Mouse (Mus musculus) large intestine, adult 2 months (tissue): ENCODE measurements around the gene Rps19. TPM values are rescaled to one million over a fixed set of nuclear protein-coding genes. Genes with fewer than 3 reads are reported as not detected.
"Not testable (repeated sequence)": the region's sequence is repeated elsewhere in the genome, so short reads cannot be mapped to it uniquely, and the experiment has no call there.

Experiments used
- DNase-seq: peaks from one replicate; pipeline ENCODE4 v3.0.0-alpha.2; 2012; ENCODE audit warnings: low read depth, low spot score
- WGBS: fragments of 180-500 bp; shearing (Covaris S2); methylation state at CpG from one replicate; pipeline ENCODE4 v1.1.7; 2018; 5-methylcytosine and 5-hydroxymethylcytosine counted together
- polyA plus RNA-seq: library from polyadenylated mRNA; depleted of rRNA; stranded (reverse); fragments of >200 nt; gene quantifications from 2 replicates; pipeline ENCODE4 v1.2.3, GENCODE M21; 2012

Rps19 gene
- polyA plus RNA-seq, 1 experiment = 648 TPM

DNA sequence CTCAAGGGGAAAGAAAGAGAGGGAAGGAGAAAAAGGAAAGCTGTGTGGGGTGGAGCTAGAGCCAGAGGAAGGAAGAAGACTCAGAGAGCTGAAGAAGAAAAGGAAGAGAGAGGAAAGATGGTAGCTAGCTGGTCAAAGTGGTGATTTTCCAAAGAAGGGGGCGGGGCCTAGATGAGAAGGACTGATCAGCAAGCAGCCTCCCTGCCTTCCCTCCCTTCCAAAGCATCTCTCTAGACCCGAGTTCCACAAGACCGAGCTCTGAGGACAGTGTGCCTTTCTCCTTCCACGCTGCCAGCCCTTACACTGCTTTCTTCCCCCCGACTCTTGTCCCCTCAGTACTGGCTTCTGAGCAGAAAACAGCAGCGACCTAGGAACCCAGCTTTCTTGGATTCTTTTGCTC lies 20.0 kb upstream of the Rps19 start:
- DNase-seq = no peak
- 30% methylated on average over 6 of the region's 6 CpGs for WGBS

DNA sequence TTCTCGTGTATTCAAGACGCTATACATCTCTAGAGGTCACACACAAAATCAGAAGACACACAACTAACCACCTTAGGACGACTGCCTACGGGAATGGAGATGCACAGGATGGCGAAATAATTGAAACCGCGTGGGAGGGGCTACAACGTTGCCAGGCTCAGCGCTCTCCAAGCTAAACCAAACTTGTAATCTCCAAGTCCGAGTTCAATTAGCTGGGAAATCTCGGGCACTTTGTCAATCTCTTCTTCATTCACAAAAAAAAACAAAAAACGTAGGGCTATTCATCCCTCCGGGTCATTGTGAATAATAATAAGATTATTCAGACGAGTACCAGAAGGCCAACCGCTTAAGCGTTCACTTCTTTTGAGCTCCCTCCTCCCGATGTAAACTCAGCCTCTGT lies 15.1 kb upstream of the Rps19 start:
- 65% methylated on average over 17 of the region's 17 CpGs for WGBS
- no peak for DNase-seq

DNA sequence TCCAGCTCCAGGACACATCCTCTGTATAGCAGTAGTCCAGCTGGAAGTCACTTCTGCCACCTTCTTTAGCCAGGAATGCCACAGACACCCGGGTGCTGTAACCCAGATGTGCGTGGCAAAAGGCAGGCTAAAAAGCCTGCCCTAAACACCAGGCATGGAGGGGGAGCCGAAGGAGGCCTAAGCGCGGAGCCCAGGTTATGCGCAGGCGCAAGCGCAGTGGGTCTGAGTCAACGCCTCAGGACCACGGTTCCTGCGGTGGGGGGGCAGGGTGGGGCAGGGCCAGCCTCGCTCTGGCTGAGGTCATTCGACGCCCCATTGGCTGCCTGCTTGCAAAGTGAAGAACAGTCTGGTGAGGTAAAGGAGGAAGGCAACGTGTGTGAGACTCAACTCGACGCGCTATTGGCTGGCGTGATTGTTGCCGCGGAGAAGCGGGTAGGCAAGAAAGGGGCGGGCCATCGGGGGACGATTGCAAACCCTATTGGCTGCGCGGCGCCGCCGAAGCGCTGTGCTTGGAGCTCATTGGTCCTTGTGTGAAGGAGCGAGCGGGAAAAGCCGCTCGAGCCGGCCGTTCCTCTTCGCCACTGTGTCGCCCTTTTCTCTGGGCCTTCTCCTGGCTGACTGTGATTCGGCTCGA lies 14.5 kb upstream of the Rps19 start, which contains the start of the genes Lypd4 and Dmrtc2:
Gene Lypd4 (minus strand): TSS at position 410 of the 634 bp plus-strand sequence.
Gene Dmrtc2 (plus strand): TSS at position 526 of the 634 bp plus-strand sequence.
- DNase-seq = no peak
- WGBS = 62% methylated on average over 41 of the region's 41 CpGs

DNA sequence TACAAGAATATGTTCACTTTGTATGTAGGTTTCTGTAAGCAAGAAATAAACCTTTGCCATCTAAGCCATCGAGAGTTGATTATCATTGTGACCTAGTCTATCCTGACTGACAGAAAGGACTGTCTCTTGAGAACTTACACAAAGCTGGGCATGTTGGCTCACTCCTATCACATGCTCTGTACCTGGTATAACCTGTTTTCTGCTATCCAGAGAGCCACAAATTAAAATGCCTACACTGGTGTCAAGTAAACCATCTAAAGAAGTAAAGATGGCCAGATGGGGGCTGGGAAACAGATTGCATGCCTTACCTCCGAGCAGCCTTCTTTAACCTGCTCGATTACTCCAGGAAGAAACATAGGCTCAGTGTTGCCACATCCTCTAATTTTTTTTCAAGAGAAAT lies 6.6 kb upstream of the Rps19 start:
- DNase-seq = no peak
- 66% methylated on average over 3 of the region's 3 CpGs for WGBS

DNA sequence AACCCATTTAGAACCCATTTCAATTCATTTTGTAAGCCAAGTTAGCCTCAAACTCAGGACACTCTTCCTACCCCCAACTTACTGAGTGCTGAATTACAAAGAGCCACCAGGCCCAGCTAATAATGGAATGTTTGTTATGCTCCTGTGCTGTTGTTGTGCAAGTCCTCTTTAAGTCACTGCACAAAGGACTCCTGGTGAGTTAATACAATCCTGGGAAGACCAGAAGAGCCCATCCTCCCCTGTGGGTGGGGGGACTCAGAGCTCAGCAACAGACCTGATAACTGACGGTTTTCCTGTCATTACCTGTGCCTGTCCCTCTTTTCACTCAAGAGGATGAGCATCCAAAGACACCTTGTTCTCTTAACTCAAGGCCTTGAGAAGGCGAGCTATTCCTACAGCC lies 4.6 kb upstream of the Rps19 start:
- 65% methylated on average over 2 of the region's 2 CpGs for WGBS
- no peak for DNase-seq

DNA sequence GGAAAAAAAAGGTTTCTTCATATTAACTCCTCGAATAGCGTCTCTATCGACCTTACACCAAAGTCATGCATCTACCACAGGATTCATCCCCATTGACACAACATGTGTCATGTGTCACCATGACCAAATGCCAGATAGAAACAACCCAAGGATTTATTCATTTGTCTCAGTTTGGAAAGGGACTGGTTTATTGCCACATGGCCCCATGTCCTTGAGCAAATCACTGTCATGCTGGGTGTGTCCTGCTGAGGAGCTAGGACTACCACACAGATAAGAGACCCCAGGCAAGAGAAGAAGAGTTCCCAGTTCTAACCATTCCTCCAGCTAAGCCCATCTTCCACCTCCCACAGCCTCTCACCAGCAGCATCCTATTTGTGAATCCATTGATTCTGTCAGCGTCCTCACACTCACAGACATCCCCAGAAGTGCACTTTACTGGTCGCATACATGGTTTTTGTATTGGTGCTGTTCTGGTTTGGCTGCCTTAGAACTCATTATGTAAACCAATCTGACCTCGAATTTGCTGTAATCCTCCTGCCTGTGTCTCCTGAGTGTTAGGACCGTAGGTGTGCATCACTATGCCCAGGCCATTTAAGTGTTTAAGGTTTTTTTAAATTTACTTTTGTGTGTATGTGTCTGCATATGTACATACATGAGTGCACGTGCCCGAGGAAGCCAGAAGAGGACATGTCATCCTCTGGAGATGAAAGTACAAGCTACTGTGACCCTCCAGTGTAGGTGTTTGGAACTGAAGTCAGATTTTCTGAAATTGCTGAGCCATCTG lies 1.6 kb upstream of the Rps19 start:
- DNase-seq = no peak
- 89% methylated on average over 9 of the region's 9 CpGs for WGBS

DNA sequence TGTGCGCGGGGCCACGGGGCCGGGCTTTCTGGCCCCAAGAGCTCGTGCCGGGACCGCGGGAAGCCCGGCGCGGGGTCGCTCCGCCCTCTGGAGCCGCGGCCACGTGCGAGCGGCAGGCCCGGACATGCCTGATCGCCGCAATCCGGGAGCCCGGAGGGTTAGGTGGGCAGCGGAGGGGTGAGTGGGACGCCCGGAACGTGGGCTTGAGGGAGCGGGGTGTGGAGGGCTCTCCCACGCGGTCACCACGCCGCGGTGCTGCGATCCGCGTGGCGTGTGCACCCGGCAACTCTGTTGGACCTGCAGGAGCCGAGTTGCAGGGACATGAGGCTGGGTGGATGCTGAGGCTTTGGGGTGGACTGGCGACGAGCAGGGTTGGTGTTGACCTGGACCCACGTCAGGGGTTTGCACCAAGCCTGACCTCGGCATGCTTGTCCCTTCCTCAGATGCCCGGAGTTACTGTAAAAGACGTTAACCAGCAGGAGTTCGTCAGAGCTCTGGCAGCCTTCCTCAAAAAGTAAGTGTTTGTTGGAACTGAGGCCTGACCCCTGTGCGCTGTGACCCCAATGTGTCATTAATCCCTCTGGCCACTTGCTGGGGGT lies 621 bp downstream of the Rps19 start:
- under 1% methylated on average over 47 of the region's 47 CpGs for WGBS
- DNase-seq = no peak

DNA sequence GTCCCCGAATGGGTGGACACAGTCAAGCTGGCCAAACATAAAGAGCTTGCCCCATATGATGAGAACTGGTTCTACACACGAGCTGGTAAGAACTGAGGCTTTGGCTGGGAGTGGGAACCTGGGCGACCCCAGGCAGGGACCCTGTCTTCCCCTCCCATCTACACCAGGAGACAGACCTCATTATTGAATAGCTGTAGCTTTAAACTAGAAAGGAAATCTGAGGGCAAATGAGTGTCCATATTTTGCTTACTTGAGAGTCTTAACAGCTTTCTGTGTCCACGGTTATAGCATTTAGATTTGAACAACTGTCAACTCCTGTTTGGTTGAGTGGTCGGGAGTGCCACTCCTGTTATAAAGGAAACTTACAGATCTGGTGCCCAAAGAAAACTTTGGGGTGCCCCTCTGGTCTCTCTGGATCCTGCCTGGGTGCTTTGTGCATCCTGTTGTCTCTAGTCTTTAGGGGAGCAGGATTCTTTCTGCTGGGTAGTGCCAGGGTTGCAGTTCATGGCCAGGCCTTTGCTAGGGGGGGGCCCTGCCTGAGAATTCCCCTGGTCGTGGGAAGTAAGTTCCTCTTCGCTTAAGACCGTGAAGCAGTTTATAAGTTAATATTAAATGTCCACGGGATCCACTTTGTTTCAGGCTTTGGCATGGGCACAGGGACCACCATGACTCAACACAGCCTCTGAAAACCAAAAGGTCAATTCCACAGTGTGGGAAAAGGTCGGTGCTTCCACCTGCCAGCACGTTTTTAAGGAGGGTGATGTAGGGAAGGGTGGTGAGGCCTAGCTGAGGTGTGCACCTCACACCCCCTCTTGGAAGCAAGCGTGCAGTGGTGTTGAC lies 1.5 kb downstream of the Rps19 start:
- DNase-seq = no peak
- WGBS = 8% methylated on average over 12 of the region's 12 CpGs

DNA sequence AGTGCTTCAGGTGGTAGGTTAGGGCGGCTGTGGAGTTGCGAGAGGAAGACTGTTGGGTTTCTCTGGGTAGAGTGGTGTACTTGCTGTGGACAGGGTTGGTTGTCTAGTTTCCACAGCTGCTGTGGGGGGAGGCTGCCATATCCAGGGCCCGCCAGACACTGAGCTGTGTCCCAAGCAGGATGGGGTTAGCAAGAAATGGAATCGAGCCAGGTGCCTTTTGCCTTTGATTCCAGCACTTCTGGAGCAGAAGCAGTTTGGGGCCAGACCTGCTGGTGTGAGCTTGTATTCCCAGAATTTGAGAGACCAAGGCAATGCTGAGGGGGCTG lies 2.1 kb downstream of the Rps19 start:
- no peak for DNase-seq

DNA sequence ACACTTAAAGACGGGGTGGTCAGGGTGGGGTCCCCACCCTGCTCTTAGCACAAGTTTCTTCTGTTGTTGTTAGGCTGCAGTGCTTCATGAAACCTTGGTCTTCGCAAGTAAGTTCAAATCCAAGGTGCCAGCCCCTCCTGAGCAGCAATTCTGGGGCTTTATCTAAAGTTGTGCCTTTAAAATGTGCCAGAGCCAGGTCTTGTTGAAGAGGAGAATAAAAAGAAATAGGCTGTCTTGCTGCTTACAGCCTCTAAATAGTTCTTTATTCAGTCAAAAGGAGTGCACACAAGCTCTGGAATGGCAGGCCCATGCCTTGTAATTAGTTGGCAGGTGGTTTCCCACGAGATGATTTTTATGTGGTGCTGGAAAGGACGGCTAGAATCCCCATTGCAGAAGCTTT lies 2.9 kb downstream of the Rps19 start:
- 44% methylated on average over 4 of the region's 4 CpGs for WGBS
- DNase-seq = no peak

More for the DNA sequence above, 2.1 kb downstream of the Rps19 start:
- WGBS = 20% methylated on average over 4 of the region's 4 CpGs

DNA sequence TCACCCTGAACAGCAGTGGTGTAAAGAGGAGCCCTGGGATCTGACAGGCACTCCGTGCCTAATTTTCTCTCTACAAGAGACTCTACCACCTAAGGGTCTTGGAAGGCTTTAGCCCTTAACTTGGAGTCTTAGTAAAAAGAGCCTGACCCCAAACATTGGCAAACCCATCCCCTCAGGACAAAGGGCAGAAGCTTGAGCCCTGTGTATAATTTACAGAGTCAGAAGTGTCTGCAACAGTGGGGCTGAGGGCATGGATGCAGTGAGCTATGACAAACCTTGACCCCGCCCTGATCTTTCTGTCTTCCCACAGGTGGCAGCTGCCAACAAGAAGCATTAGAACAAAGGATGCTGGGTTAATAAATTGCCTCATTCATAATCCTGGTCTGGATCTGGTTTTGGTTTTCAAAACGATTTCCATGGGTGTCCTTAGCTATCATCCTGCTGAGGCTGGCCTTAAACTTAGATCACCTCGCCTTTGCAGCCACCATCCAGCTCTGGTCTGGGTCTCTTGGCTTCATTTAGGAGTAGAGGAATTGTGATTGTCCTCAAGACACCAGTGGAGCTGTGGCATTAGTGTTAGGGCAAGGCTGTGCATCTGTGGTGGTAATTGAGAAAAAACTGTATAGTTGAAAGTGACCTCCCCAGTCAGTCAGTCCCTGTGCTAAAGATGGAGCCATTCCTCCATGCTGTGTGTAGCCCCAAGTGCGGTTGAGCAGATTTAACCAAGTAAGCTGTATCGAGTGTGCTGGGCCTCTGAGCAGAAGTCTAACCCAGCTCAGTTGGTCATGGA lies 5.5 kb downstream of the Rps19 start:
- no peak for DNase-seq
- WGBS = 70% methylated on average over 6 of the region's 6 CpGs

DNA sequence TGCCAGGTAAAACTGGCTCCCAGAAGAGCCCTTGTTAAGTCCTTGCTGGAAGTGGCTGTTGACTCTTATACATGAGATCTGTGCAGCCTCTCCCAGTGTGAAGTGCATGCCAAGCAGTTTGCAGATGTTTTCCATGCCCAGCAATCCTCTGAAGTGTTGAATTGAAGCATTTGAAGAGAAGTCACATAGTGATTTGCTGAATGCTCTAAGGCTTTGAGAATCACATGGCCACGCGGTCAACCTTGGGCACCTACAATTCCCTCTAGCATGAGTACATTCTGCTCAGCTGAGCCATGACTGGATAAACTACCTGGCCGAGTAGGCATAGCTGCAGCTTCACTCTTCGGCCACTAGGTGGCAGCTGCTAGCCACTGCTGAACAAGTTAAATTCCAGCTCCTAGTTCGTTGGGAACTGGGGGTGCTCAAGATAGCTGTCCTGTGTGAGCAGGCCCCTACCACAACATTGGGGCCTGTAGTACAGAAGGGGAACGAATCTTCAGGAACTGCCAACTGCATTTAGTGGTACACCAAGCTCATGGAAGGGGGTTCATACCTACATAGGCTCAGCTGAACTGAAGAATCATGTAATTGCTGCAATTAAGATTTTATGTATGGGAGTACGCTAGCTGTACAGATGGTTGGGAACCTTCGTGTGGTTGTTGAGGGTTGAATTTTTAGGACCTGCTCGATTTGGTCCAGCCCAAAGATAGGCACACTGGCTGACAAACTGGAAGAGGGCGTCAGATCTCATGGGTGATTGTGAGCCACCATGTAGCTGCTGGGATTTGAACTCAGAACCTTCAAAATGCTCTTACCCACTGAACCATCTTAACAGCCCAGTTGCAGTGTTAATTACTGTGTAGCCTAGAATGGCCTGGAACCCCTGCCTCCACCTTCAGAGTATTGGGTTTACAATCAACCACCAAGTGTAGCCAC lies 6.4 kb downstream of the Rps19 start:
- DNase-seq = peak; percentile 59
- 20% methylated on average over 10 of the region's 10 CpGs for WGBS

DNA sequence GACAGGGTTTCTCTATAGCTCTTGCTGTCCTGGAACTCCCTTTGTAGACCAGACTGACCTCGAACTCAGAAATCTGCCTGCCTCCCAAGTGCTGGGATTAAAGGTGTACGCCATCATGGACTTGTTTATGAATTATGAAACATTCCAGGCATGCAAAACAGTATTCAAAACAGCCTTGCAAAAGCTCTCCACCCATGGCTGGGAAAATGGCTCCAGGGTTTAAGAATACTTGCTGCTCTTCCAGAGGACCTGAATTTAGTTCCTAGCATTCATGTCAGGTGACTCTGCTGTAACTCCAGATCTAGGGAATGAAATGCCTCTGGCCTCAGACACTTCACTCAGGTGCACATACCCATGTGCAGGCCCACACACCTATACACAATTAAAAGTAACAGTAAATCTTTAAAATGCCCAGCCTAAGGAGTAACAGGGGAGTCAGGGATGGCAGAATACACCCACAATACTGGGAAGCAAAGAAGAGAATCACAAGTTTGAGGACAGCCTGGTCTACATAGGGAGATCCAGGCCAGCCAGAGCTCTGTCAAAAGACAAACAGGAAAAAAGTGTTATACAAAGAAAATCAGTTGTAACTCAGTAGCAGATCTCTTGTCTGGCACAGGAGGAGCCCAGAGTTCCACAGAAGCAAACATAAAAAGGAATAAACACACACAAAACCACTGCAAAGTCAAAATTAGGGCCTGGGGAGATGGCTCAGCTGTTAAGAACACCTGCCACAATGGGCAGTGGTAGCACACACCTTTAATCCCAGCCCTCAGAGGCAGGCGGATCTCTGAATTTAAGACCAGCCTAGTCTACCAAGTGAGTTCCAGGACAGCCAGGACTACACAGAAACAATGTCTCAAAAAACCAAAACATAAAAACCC lies 7.3 kb downstream of the Rps19 start:
- DNase-seq = no peak
- WGBS = 62% methylated on average over 3 of the region's 3 CpGs

DNA sequence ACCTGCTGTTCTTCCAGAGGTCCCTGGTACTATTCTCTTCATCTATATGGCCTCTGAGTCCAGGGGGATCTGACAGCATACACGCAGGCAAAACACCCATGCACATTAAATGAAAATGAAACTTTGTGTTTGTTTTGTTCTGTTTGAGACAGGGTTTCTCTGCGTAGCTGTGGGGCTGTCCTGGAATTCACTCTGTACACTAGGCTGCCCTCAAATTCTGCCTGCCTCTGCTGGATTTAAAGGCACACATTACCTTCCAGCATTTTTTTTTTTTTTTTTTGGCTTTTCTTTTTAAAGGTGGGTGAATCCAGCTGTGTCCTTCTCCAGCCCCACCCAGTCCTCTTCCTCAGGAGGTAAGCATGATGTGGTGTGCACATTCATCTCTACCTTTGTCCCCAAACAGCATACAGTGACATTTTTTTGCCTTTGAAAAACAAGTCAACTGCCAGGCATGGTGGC lies 8.0 kb downstream of the Rps19 start:
- whole genome bisulfite sequencing = 53% methylated on average over 2 of the region's 2 CpGs
- DNase-seq = no peak

DNA sequence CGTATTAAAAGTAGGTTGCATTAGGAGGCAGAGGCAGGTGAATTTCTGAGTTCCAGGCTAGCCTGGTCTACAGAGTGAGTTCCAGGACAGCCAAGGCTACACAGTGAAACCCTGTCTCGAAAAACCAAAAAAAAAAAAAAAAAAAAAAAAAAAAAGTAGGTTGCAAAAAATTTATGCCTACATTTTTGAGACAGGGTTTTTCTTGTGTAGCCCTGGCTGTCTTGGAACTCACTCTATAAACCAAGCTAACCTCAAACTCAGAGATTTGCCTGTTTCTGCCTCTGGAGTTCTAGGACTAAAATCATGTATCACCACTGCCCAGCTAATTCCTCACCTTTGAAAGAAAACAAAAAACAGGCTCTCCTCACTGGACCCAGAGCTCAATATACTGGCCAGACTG lies 11.6 kb downstream of the Rps19 start:
- 74% methylated on average over 2 of the region's 2 CpGs for WGBS
- DNase-seq = not testable (repeated sequence)

DNA sequence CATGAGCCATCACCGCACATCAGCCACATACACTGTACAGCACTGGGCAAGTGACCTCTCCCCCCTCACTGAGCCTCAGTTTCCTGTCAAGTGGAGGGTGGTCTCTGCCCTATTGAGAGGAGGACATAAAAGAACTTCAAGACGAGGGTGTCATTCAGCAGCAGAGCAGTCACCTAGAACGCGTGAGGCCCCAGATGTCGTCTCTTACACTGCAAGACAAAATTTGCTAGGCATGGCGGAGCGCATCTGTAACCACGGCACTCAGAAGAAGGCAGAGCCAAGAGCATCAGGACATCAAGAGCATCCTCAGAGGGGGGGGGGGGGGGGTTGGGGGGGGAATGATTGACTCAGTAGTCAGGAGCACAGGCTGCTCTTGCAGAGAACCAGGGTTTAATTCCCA lies 12.1 kb downstream of the Rps19 start:
- DNase-seq = no peak
- 84% methylated on average over 8 of the region's 8 CpGs for WGBS

DNA sequence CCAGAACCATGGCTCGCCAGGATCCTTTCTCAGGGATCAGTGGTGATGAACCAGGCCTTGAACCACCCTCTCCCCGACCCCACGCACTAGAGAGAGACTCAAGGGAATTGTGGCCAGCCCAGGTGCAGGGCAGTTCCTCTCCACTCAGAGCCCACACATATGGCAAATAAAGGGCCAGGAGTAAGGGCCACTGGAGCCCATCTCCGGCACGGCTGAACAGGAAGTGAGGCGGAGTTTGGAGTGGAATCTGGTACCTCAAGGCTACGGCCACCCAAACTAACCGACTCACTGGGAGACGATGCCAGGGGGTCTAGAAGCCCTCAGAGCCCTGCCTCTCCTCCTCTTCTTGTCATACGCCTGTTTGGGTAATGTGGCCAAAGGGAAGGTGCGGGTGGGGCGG lies 13.1 kb downstream of the Rps19 start, which contains the start of gene Cd79a:
Gene Cd79a (plus strand): TSS at position 158 of the 400 bp plus-strand sequence.
- 64% methylated on average over 12 of the region's 12 CpGs for WGBS
- no peak for DNase-seq
